Mouse (Mus musculus) stomach, embryonic 14.5 days (tissue): ENCODE measurements around the gene Zfp462. TPM values are rescaled to one million over a fixed set of nuclear protein-coding genes. Genes with fewer than 3 reads are reported as not detected.

Experiments
- ATAC-seq: fragments of 200-750 bp; cut with Nextera tagmentation; 2 replicates; pipeline ENCODE4 v1.8.0; 2017; ENCODE audit warnings: low read depth, moderate TSS enrichment; ENCODE audit not compliant: insufficient number of reproducible peaks, insufficient read depth, low FRiP score
- H3K27ac ChIP-seq: fragments of 300-500 bp; sonication (generic); 2 replicates; pipeline ENCODE4 v1.5.1; 2014; ENCODE audit warnings: mild to moderate bottlenecking, low read length, moderate library complexity, mixed read lengths
- H3K27me3 ChIP-seq: fragments of 300-500 bp; sonication (generic); 2 replicates; pipeline ENCODE4 v1.6.1; 2014; ENCODE audit warnings: low read length, control low read depth, mixed read lengths; ENCODE audit not compliant: control insufficient read depth, insufficient read depth
- H3K36me3 ChIP-seq: fragments of 300-500 bp; sonication (generic); 2 replicates; pipeline ENCODE4 v1.6.1; 2014; ENCODE audit warnings: mild to moderate bottlenecking, control low read depth, low read length, moderate library complexity, mixed read lengths; ENCODE audit not compliant: control insufficient read depth, insufficient read depth
- H3K4me1 ChIP-seq: fragments of 300-500 bp; sonication (generic); 2 replicates; pipeline ENCODE4 v1.6.1; 2014; ENCODE audit warnings: low read length, control low read depth, mixed read lengths; ENCODE audit not compliant: control insufficient read depth, insufficient read depth
- H3K4me2 ChIP-seq: fragments of 300-500 bp; sonication (generic); replicated peaks from 2 replicates; pipeline ENCODE4 v1.6.1; 2014; ENCODE audit warnings: low read depth, low read length, control low read depth
- H3K4me3 ChIP-seq: fragments of 300-500 bp; sonication (generic); 2 replicates; pipeline ENCODE4 v1.5.1; 2014; ENCODE audit warnings: low read depth, low read length, control low read depth
- H3K9ac ChIP-seq: fragments of 300-500 bp; sonication (generic); replicated peaks from 2 replicates; pipeline ENCODE4 v1.6.1; 2014; ENCODE audit warnings: low read depth, mild to moderate bottlenecking, control low read depth, low read length, moderate library complexity, mixed read lengths
- H3K9me3 ChIP-seq: fragments of 300-500 bp; sonication (generic); 2 replicates; pipeline ENCODE4 v1.6.1; 2016; ENCODE audit warnings: low read depth, low read length, control low read depth; ENCODE audit not compliant: control insufficient read depth
- WGBS: fragments of 180-500 bp; shearing (Covaris S2); extraction: QIAGEN DNeasy Blood & Tissue Kit; methylation state at CpG from one replicate; pipeline ENCODE4 v1.1.7; 2014; 5-methylcytosine and 5-hydroxymethylcytosine counted together
- polyA plus RNA-seq: library from polyadenylated mRNA; unstranded; fragments of >200 nt; fragmentation: Nextera tagmentation; extraction: Ambion mirVana; gene quantifications from 2 replicates; pipeline ENCODE4 v1.2.1, GENCODE M21; 2014

Zfp462 gene
- polyA plus RNA-seq, 1 experiment from 2014 or later, result 6.9 TPM

DNA sequence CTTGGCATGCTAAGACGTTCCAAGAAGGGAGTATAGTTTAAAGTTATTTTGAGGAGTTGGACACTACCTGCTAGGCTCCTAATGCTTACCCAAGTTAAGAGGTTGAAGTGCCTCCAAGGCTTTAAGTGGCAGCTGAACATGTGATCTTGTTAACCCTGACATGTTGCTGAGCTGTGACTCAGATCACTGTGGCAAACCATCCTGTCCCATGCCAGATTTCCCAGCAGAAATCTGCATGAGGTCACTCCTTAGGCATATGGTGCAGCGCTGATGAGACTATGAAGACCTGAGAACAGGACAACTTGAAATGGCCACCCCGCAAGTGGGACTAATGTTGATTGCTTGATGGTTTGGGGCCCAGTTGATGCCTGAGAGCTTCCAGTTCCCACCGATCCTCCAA lies 27.2 kb downstream of the Zfp462 start:
- Histone ChIP-seq H3K27me3 (no peaks in the 10 kb centered on the region), H3K4me2 (no peak overlapping the region), H3K9ac (no peak overlapping the region), H3K9me3 (no peaks in the 10 kb centered on the region), H3K4me3 (no peak overlapping the region), H3K27ac (no peak overlapping the region), H3K36me3 (no peaks in the 10 kb centered on the region), H3K4me1 (peaks cover 5% of the 10 kb centered on the region; the same call in 1 of the 2 replicates)
- ATAC-seq, result no peak
- whole genome bisulfite sequencing, result 83% methylated on average over 4 of the region's 4 CpGs

DNA sequence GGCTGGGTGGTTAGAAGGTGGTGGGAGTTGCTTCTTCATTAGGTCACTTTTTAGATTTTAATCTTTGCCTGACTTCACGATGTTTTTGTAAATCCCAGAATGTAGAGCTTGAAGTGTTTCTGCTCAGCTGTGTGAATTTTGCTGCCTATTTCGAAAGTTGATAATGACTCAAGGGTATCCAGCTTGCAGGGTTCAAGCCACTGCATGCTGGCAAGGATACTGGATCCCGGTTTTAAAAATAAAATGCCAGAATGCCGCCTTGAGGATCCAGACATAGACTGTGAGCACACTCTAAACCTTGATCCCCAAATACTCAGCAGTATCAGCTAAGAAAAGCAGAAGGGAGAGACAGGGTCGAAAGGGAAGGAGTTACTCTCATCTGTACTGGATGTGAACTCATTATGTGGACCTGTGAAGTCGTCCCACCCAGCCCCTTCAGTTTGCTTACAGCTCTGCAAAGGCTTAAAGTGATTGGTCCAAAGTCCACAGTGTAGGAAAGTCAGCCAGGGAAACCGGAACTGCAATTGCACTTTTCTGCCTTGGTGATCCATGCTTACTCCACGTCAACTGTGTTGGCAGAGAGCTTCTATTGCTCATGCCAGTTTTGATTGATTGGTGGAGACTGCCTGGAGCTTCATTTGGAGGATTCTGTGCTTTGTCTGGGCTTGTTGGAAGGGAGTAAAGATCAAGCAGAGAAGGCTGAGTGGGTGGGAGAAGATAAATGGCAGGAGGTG lies 28.1 kb downstream of the Zfp462 start:
- H3K4me3 ChIP-seq, result no peak overlapping the region
- no peak overlapping the region for H3K4me2 ChIP-seq
- no peaks in the 10 kb centered on the region for H3K9me3 ChIP-seq
- no peaks in the 10 kb centered on the region for H3K36me3 ChIP-seq
- H3K27me3 ChIP-seq, result no peaks in the 10 kb centered on the region
- 0 out of 2 replicates have a peak, but pooled peaks cover 3% of the 10 kb centered on the region for H3K4me1 ChIP-seq
- WGBS, result 61% methylated on average over 8 of the region's 8 CpGs
- H3K27ac ChIP-seq, result peak overlapping the region; percentile 18; the same call in 1 of the 2 replicates
- peak; percentile 77 for ATAC-seq
- H3K9ac ChIP-seq, result no peak overlapping the region

DNA sequence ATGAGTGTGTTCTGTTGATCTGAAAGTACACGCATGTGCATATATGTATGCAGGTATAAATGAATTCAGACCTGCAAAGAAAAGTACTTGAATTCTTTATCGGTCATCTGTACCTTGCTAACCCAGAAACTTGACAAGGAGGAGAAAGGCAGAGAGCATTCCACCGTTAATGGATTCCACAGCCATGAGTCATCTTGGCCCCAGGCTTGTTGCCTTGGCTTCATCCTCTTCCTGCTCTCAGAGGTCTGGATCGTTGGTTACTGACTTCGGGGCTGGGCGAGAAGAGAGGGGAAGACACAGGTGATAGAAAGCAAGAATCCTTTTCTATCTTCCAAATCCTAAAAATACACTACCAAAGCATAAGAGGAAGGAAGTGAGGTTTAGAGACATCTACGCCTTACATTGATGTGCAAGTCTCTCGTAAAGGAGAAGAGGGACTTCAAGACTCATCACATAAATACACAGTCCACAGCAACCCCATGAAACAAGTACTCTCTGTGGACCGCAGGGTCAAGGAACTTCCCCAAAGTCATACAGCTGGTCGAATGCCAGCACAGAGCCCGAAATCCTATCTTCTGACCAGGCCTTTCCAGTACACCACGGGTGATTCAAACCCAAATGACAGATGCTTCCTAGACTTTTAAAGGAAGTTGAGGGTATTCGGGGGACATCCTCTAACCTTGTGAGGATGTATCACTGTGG lies 35.1 kb downstream of the Zfp462 start:
- Histone ChIP-seq H3K4me3 (no peak overlapping the region), H3K4me2 (no peak overlapping the region), H3K36me3 (no peaks in the 10 kb centered on the region), H3K4me1 (peaks cover 7% of the 10 kb centered on the region; the same call in 1 of the 2 replicates), H3K27me3 (no peaks in the 10 kb centered on the region), H3K27ac (no peak overlapping the region; the same call in 1 of the 2 replicates), H3K9ac (no peak overlapping the region), H3K9me3 (no peaks in the 10 kb centered on the region)
- no peak for ATAC-seq
- 58% methylated on average over 13 of the region's 13 CpGs for WGBS

DNA sequence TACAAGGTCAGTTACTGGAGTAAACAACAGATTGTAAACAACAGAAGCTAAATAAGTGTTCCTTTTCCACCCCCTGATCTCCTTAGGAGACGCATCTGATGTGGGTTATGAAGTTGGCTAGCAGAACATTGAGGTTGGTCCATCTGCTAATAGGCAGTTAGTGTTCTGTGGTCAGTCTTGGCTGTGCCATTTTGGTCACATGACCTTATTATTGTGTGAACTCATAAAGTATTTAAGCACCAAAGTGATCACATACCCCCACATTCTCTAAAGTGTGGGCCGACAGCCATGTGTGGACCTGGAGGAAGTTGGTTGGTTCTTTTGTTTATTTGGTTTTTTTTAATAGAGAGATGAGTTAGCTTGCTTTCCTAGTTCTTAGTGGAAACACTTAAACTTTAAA lies 39.7 kb downstream of the Zfp462 start:
- Histone ChIP-seq H3K4me1 (peaks cover 7% of the 10 kb centered on the region; the same call in 1 of the 2 replicates), H3K9ac (no peak overlapping the region), H3K9me3 (no peaks in the 10 kb centered on the region), H3K4me3 (no peak overlapping the region), H3K36me3 (no peaks in the 10 kb centered on the region), H3K4me2 (no peak overlapping the region), H3K27ac (no peak overlapping the region), H3K27me3 (no peaks in the 10 kb centered on the region)
- 80% methylated on average over 2 of the region's 2 CpGs for WGBS
- ATAC-seq, result no peak

DNA sequence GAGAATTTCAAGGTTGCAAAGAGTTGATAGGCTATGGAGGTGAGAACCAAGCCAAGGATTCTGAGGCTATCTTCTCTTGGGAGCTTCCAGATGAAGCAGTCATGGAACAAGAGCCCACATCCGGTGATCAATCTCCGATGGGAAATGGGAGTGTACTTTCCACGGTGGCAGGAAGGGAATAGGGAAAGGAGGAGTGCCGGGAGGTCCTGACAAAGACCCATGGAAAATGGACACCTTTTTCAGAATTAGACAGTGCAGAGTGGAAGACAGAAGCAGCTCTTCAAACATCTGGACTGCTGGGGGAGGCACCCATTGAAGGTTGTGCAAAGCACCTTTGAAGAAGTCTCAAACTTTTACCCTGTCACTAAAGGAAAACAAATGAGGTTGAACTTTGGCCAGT lies 41.8 kb downstream of the Zfp462 start:
- Histone ChIP-seq H3K4me2 (no peak overlapping the region), H3K36me3 (no peaks in the 10 kb centered on the region), H3K4me3 (no peak overlapping the region), H3K4me1 (no peaks in the 10 kb centered on the region), H3K27ac (no peak overlapping the region), H3K9me3 (no peaks in the 10 kb centered on the region), H3K27me3 (no peaks in the 10 kb centered on the region), H3K9ac (no peak overlapping the region)
- ATAC-seq, result no peak
- WGBS, result 74% methylated on average over 4 of the region's 4 CpGs

DNA sequence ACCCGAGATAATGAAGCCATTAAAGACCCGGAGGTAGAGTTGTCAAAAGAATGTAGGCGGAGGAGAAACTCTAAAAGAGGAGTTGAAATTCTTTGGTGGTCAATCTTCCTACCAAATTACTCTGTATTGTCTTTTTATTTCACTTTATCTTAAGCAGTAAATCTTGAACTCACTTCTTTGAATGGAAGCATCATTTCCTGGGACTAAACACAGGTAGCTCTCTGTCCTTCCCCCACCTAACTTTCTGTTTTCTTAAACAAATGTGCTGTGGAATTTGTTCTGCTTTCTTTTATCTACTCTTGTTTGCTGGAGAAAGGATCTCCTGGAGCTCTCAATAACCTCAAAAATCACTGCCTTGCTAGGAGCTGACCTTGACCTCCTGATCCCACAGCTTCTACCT lies 42.4 kb downstream of the Zfp462 start:
- ATAC-seq, result no peak
- H3K4me3 ChIP-seq, result no peak overlapping the region
- no peak overlapping the region for H3K27ac ChIP-seq
- H3K27me3 ChIP-seq, result no peaks in the 10 kb centered on the region
- no peaks in the 10 kb centered on the region for H3K4me1 ChIP-seq
- no peaks in the 10 kb centered on the region for H3K36me3 ChIP-seq
- no peak overlapping the region for H3K9ac ChIP-seq
- WGBS, result 57% methylated on average over 3 of the region's 3 CpGs
- H3K9me3 ChIP-seq, result no peaks in the 10 kb centered on the region
- no peak overlapping the region for H3K4me2 ChIP-seq

DNA sequence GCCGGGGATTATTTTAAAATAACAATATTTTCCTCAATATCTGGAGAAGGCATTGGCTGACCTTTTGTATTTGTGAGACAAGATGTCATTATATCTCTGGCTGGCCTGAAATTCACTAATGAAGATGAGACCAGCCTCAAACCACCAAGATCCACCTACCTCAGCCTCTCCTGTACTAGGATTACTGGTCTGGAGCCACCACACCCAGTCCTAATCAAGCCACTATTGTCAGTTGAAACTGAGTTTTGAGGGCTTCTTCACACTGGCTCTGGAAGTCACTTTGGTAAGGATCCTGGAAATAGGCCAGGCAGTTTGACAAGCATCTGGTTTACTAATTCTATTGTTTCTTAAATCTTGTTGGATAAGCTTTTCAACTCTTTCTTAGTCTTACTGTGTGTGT lies 43.1 kb downstream of the Zfp462 start:
- Histone ChIP-seq H3K4me1 (no peaks in the 10 kb centered on the region), H3K4me2 (no peak overlapping the region), H3K36me3 (no peaks in the 10 kb centered on the region), H3K9me3 (no peaks in the 10 kb centered on the region), H3K27me3 (no peaks in the 10 kb centered on the region), H3K9ac (no peak overlapping the region), H3K27ac (no peak overlapping the region), H3K4me3 (no peak overlapping the region)
- no peak for ATAC-seq
- WGBS, result 91% methylated on average over 1 of the region's 1 CpGs

DNA sequence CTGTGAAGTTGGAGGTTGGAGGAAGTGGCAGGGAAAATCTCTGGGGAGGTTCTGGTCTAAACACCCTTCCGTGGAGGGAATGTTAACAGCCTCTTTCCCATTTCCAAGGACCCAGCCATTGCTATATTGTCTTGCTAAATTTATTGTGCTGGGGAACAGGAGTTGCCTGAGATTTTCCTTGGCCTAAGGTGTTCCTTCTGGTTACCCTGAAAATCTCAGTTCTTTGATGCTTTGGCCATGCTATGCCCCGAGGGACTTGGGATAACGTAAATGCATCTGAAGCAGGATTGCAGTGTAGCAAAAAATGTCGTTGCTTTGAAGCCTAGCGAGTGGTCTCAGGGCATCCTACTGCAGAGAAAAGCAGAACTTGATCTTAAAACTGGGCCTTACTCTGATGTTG lies 47.1 kb downstream of the Zfp462 start:
- no peak for ATAC-seq
- H3K36me3 ChIP-seq, result no peaks in the 10 kb centered on the region
- H3K27ac ChIP-seq, result no peak overlapping the region
- H3K4me3 ChIP-seq, result no peak overlapping the region
- no peaks in the 10 kb centered on the region for H3K9me3 ChIP-seq
- no peak overlapping the region for H3K4me2 ChIP-seq
- no peaks in the 10 kb centered on the region for H3K4me1 ChIP-seq
- WGBS, result 78% methylated on average over 5 of the region's 5 CpGs
- no peaks in the 10 kb centered on the region for H3K27me3 ChIP-seq
- no peak overlapping the region for H3K9ac ChIP-seq
